Mouse (Mus musculus) neural tube, embryonic 12.5 days (tissue): ENCODE measurements at regions not wholly inside any gene's neighbourhood (a gene's known extent, or its start where the extent isn't known, plus 50 kb on each side); places are given as distances from the start of the nearest gene placed in this dataset.

Experiments
- ATAC-seq: fragments of 200-750 bp; cut with Nextera tagmentation; 2 replicates; pipeline ENCODE4 v1.8.0; 2017; ENCODE audit warnings: low read depth, mild to moderate bottlenecking, moderate TSS enrichment, moderate library complexity; ENCODE audit not compliant: low FRiP score
- H3K27ac ChIP-seq: fragments of 300-500 bp; sonication (generic); 2 replicates; pipeline ENCODE4 v1.5.1; 2016
- H3K27me3 ChIP-seq: fragments of 300-500 bp; sonication (generic); replicated peaks from 2 replicates; pipeline ENCODE4 v1.6.1; 2016; ENCODE audit warnings: mild to moderate bottlenecking
- H3K36me3 ChIP-seq: fragments of 300-500 bp; sonication (generic); 2 replicates; pipeline ENCODE4 v1.6.1; 2016; ENCODE audit warnings: mild to moderate bottlenecking
- H3K4me1 ChIP-seq: fragments of 300-500 bp; sonication (generic); 2 replicates; pipeline ENCODE4 v1.6.1; 2016
- H3K4me2 ChIP-seq: fragments of 300-500 bp; sonication (generic); replicated peaks from 2 replicates; pipeline ENCODE4 v1.6.1; 2016; ENCODE audit warnings: mild to moderate bottlenecking
- H3K4me3 ChIP-seq: fragments of 300-500 bp; sonication (generic); 2 replicates; pipeline ENCODE4 v1.5.1; 2016
- H3K9ac ChIP-seq: fragments of 300-500 bp; sonication (generic); 2 replicates; pipeline ENCODE4 v1.6.1; 2016; ENCODE audit warnings: mild to moderate bottlenecking
- H3K9me3 ChIP-seq: fragments of 300-500 bp; sonication (generic); 2 replicates; pipeline ENCODE4 v1.6.1; 2016; ENCODE audit warnings: mild to moderate bottlenecking
- WGBS: fragments of 180-500 bp; shearing (Covaris S2); methylation state at CpG from one replicate; pipeline ENCODE4 v1.1.7; 2016; 5-methylcytosine and 5-hydroxymethylcytosine counted together

- Histone ChIP-seq H3K27me3 (no peaks in the 10 kb centered on the region), H3K27ac (no peak overlapping the region), H3K9ac (no peak overlapping the region), H3K4me2 (peak overlapping the region; percentile 39), H3K4me1 (peaks cover 4% of the 10 kb centered on the region; the same call in 1 of the 2 replicates), H3K4me3 (no peak overlapping the region), H3K36me3 (no peaks in the 10 kb centered on the region), H3K9me3 (no peaks in the 10 kb centered on the region)
- no peak for ATAC-seq
- 12% methylated on average over 14 of the region's 14 CpGs for WGBS
Observed at GRCm38 (mm10) chr19:23507256-23507851, 59.1 kb upstream of the Mamdc2 start.
